Mouse (Mus musculus) frontal cortex, postnatal 25 days (tissue): ENCODE measurements around the gene Pnpla1.

Experiments used
- DNase-seq, 2 experiments: peaks; one replicate each; pipeline ENCODE4 v3.0.0; 2022; ENCODE audit warnings: low spot score in 2 of 2

Pnpla1 gene

GRCm38 (mm10) chr17:28883941-28884516 lies 25.8 kb downstream of the Pnpla1 start:
- DNase-seq: no peak

- no peak for DNase-seq
Measured at GRCm38 (mm10) chr17:28885231-28885630, 27.0 kb downstream of the Pnpla1 start.

DNA sequence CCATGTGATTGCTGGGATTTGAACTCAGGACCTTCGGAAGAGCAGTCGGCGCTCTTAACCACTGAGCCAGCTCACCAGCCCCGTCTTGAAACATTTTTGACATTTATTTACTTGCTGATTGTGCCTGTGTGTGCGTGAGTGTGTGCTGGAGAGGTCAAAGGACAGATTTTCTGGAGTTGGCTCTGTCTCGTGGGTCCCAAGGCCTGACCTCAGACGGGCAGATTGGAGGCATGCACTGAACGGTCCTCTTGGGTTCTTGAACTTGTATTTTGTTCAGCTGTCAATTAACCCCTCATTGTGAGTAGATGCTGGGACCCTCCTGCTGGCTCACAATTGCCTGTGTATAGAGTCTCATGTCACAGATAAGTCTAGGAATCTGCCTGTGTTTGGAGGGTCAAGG lies 28.1 kb downstream of the Pnpla1 start:
- DNase-seq: no peak

- DNase-seq: no peak
Measured at GRCm38 (mm10) chr17:28894050-28894767, 36.0 kb downstream of the Pnpla1 start.

DNA sequence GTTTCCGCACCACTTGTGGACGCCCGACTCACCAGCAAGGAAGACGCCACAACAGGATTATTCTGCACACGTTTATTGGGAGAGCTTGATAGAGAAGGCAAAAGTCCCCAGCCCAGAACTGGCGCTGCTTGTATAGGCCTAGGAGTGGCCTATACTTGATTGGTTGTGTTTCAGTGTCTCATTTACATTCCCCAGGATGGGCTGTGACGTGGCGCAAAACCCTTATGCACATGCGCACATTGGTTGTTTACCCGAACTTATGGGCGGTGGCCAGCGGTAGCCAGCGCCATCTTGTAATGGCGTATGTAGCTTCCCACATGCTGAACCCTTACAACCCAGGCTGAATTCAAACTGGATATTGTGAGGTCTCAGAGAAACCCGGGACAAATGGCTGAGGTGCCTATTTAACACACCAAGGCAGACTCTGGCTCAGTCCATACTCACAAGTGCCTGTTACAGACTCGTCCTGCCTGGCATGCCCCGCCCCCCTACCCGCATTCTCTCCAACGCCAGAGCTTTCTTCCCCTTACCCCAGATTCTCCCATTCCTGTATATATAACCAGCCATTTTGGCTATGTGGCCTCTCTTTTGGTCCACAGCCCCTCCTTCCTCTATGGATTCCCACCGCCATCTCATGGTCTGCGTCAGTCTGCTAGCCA lies 37.1 kb downstream of the Pnpla1 start:
- DNase-seq: no peak

- DNase-seq: no peak
Measured at GRCm38 (mm10) chr17:28896095-28896780, 38.0 kb downstream of the Pnpla1 start.

- DNase-seq: no peak
Measured at GRCm38 (mm10) chr17:28897817-28898216, 39.6 kb downstream of the Pnpla1 start.

- DNase-seq: no peak
Measured at GRCm38 (mm10) chr17:28898249-28898648, 40.0 kb downstream of the Pnpla1 start.

DNA sequence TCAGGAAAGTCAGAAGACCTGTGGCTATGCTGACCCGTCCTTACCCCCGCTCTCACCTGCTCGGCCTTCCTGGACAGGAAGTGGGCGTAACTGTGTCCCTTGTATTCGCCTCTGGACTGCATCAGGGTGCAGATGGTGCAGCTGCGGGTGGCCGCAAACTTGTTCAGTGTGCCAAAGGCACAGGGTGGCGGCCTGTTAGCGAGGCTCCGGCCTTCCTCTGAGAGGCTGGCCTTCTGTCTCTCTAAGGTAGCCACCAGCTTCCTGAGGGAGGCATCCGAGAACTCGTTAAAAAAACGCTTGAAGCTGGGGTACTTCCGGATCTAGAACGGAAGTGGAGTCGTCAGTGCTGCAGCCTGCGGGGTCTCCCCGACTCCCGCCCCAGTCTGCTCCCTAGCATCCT lies 41.2 kb downstream of the Pnpla1 start:
- DNase-seq: no peak

GRCm38 (mm10) chr17:28901559-28901958 lies 43.3 kb downstream of the Pnpla1 start:
- no peak for DNase-seq

DNA sequence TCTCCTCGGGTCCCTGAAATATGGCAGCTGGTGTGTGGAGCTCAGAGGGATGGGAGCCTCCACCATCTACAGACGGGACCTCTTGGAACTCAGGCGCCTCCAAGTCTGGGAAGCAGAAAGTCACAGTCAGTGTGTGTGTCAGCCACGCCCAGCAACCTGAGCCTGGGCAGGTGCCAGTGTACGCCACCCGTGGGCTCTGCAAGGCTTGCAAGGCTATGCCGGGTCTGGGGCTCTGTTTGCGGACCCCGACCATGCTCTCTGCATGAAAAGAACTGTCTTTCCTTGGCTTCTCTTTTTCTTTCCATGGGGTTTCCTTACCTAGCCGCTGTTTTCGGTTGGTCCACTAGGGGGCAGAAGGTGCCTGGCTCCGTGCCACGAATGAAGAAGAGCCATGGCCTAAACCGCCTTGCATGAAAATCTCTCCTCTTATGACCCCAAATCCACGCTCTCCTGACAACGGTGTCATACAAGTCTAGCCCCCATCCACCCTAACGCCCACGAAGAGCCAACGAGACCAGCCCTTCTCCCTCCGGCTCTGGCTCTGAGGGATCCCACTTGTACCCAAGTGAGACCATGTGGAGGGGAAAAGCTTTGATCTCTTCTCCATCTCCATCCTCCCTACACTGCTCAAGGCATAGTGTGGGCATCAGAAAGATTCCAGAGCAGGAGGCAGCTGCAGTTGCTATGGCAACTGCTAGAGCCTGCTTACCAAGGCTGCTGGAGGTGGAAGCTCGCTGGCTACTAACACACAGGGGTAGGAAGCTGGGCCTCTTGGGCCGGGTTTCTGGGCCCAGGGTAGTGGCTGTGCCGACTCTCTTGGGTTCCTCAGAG lies 46.5 kb downstream of the Pnpla1 start:
- DNase-seq: peak; percentile 64 to 69

- DNase-seq: peak in 1 of 2 experiments; percentile 46
Measured at GRCm38 (mm10) chr17:28905377-28905916, 47.2 kb downstream of the Pnpla1 start.

- DNase-seq: peak in 1 of 2 experiments; percentile 21
Measured at GRCm38 (mm10) chr17:28907959-28908358, 49.7 kb downstream of the Pnpla1 start.

DNA sequence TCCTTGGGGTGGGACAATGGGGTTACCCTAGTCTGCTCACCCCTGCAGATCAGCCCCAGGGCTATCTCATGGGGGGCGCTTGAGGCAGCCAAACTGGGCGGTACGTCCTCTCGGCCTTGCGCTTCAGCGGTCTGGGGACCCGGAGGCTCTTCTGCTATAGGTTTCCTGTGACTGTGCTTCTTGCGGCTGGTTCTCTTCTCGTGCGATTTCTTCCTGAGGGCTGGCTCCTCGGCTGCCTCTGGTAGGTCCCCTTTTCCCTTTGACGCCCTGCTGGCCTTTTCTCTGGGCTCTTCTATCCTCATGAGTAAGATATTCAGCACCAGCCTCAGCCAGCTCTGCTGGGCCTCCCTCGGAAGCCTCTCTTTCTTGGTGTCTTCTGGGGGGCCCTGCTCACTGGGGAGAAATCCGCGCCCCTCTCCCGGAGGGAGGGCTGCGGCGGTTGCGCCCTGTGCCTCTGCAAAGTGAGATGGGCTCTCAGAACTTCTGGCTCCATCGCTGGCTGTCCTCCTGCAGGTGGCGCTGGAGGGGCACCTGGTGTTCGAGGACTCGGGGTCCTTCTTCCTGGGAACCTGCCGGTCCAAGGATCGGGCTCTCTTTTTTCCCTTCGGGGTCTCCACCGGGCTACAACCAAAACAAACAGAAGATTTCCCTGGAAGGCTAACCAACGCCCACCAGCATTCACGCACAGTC lies 51.2 kb downstream of the Pnpla1 start:
- DNase-seq: peak in 1 of 2 experiments; percentile 28

GRCm38 (mm10) chr17:28910139-28910538 lies 51.9 kb downstream of the Pnpla1 start:
- DNase-seq: no peak

DNA sequence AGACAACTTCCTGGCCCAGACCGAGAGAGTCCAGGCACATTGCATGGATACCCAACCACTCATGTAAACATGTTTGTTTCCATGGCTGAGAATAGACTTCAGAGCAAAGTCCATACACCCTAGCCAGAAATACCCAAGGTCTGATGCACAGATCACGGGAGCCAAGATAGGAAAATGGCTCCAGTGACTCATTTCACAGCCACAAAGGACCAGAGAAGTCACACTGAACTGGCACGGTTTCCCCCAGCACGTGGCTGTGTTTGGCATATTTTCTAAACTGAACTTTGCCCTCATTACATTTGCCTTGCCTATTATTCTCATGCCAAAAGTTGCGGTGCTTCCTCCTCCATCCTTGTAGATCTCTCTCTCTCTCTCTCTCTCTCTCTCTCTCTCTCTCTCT lies 55.0 kb downstream of the Pnpla1 start:
- DNase-seq: no peak

DNA sequence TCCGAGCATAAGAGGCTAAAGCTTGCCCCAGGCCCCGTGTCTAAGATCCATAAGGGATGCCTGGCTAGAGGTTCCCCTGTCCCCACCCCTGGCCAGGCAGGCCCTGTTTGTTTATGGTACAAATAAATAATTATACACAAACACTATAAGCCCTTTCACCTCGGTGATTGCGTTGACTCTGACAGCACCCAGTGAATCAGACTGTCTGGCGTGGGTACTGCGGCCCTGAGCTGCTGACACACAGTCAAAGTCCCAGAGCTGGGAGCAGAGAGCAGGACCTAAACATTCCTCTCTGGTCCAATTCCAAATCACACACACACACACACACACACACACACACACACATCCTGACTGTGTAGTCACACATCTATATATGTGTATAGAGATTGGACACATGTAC lies 55.7 kb downstream of the Pnpla1 start:
- DNase-seq: no peak

DNA sequence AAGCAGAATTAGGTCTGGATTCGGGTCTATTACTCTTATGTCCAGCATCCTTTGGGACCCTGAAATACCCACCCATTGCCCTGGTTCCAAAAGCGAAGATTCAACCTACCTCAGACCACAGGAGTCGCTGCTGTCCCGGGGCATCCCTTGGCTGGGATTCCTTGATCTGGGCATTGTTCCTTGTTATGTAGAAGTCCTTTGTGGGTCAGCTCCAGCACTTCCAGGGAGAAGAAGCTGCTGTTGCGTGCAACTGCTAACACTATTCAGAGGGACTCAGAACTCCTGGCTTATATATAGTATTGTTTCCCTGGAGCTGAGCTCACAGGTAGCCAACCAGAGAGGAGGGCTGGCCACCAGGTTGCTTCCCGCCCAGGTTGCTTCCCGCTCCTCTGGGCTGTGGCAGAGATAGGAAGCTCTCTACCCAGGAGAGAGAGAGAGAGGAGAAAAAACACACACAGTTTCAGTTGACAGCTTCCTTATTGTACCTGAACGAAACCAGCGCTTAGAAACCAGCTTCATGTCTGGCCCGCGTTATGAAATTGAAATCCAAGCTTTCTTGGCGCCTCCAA lies 56.9 kb downstream of the Pnpla1 start, which contains the start of gene 4930539E08Rik:
4930539E08Rik (minus strand) TSS at position 265 of the 569 bp plus-strand sequence.
- DNase-seq: no peak

DNA sequence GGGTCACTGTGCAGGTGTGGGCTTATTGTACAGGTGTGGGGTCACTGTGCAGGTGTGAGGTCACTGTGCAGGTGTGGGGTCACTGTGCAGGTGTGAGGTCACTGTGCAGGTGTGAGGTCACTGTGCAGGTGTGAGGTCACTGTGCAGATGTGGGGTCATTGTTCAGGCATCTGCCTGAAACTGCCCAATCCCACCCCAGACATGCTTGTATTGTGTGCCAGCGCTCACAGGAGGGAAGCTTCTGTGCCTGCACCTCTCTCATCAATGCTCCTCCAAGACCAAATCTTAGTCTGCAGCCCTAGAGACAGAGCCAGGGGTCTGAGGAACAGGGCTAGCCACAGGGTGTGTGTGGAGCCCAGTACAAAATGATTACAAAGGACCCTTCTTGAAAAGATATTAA lies 58.3 kb downstream of the Pnpla1 start:
- no peak for DNase-seq

DNA sequence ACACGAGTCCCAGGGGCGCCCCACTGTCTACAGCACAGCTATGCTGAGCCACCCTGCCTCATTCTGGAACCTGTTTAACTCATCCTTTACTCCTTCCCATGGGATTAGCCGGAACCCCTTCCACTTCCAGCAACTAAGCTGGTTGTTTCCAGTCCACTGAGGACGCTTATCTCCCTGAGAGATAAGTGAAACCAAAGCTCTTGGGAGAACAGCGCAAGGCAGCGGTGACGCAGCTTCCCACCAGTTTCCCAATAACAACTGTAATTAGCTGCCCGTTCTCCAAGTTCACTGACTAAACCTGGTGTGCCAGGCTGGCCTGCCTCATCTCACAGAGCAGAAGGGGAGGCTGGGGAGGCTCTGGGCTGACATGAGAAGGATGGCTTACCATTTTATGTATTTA lies 62.9 kb downstream of the Pnpla1 start:
- DNase-seq: no peak
